Comparison of ENCODE assay signal across 23 mouse cellular contexts in genomic region chr7:4126992-4127785, GRCm38 (mm10). TPM values are rescaled to one million over a fixed set of nuclear protein-coding genes. Genes with fewer than 3 reads are reported as not detected.
DNase-seq lines count a peak whose midpoint lies in the region; ATAC-seq and TF ChIP-seq lines count a peak whose summit lies in the region.
"Had no signal": no experiment of that assay in that cellular context is flagged by ENCODE, and none has a peak within 500 bp of the region (broad histone marks: within the 10 kb centered on the region; RNA-seq: fewer than 3 reads in every experiment).

No protein-coding gene starts in this region.

- 85% methylated on average over 11 of the region's 11 CpGs for WGBS in hindbrain, embryonic 13.5 days
- 86% methylated on average over 11 of the region's 11 CpGs for WGBS in hindbrain, embryonic 12.5 days

- no peak overlapping the region for H3K4me2 ChIP-seq in hindbrain, embryonic 13.5 days
- no peak overlapping the region for H3K4me2 ChIP-seq in hindbrain, embryonic 12.5 days (replicated peaks)
- H3K4me2 ChIP-seq: limb, embryonic 12.5 days; liver, embryonic 12.5 days; neural tube, embryonic 12.5 days had no signal

- H3K9me3 ChIP-seq in hindbrain, embryonic 13.5 days = no peaks in the 10 kb centered on the region
- no peaks in the 10 kb centered on the region for H3K9me3 ChIP-seq in hindbrain, embryonic 12.5 days (replicated peaks)
- H3K9me3 ChIP-seq: heart, embryonic 10.5 days; limb, embryonic 12.5 days; liver, embryonic 12.5 days; neural tube, embryonic 12.5 days had no signal

- peak overlapping the region; percentile 83 for H3K27ac ChIP-seq in hindbrain, embryonic 13.5 days
- H3K27ac ChIP-seq in hindbrain, embryonic 12.5 days = no peak overlapping the region
- peak overlapping the region; percentile 29; the same call in 1 of the 2 replicates for H3K27ac ChIP-seq in cortical plate, adult 2 months (ENCODE audit: insufficient read depth, low read length)
- H3K27ac ChIP-seq: heart, embryonic 10.5 days; kidney, postnatal 0 days; limb, embryonic 12.5 days; liver, embryonic 12.5 days; neural tube, embryonic 12.5 days had no signal

- no peak for ATAC-seq in hindbrain, embryonic 13.5 days (ENCODE audit: low FRiP score)
- no peak for ATAC-seq in hindbrain, embryonic 12.5 days (ENCODE audit: low FRiP score)
- ATAC-seq: CD4-positive, CD25-positive, alpha-beta regulatory T cell, adult 4 months; forebrain, embryonic 14.5 days; liver, embryonic 12.5 days had no signal

- peak; percentile 13 for DNase-seq in cerebellum, adult 8-10 months
- no peak for DNase-seq in cerebellum, adult 11 months
- peak; percentile 2 for DNase-seq in left cerebral cortex, postnatal 4 days
- DNase-seq in left cerebral cortex, adult 11 months (ENCODE audit: low spot score) = no peak
- DNase-seq: adrenal gland, postnatal 14 days; gastrocnemius, postnatal 25 days; kidney, adult 18-20 months; lung, adult 2 months; lung, postnatal 36 days; thymus, postnatal 25 days had no signal

- peaks cover 31% of the 10 kb centered on the region for H3K36me3 ChIP-seq in hindbrain, embryonic 13.5 days
- peaks cover 23% of the 10 kb centered on the region for H3K36me3 ChIP-seq in hindbrain, embryonic 12.5 days
- H3K36me3 ChIP-seq: heart, embryonic 10.5 days; limb, embryonic 12.5 days; liver, embryonic 12.5 days had no signal

- TF ChIP-seq POLR2A in cortical plate, adult 2 months (IDR thresholded peaks at IDR 0.05; ENCODE audit: extremely low read depth, insufficient read depth, low read length) = no peak; the same call in 1 of the 2 replicates

- no peak overlapping the region for H3K9ac ChIP-seq in hindbrain, embryonic 13.5 days
- H3K9ac ChIP-seq in hindbrain, embryonic 12.5 days = no peak overlapping the region
- H3K9ac ChIP-seq: limb, embryonic 12.5 days; liver, embryonic 12.5 days; neural tube, embryonic 12.5 days had no signal

- no peak for TF ChIP-seq CTCF in cortical plate, adult 2 months (IDR thresholded peaks at IDR 0.05; ENCODE audit: extremely low read depth, insufficient read depth, low read length)

- no peak overlapping the region for H3K4me3 ChIP-seq in hindbrain, embryonic 13.5 days
- H3K4me3 ChIP-seq in hindbrain, embryonic 12.5 days = no peak overlapping the region
- no peak overlapping the region for H3K4me3 ChIP-seq in cortical plate, adult 2 months (ENCODE audit: insufficient read depth, low read length)
- H3K4me3 ChIP-seq: heart, embryonic 10.5 days; limb, embryonic 12.5 days; liver, embryonic 12.5 days; neural tube, embryonic 12.5 days had no signal

- intact Hi-C loops in left cerebral cortex, postnatal 4 days (cut with DNase I) = no loop called here

- no peaks in the 10 kb centered on the region for H3K27me3 ChIP-seq in hindbrain, embryonic 13.5 days
- no peaks in the 10 kb centered on the region for H3K27me3 ChIP-seq in hindbrain, embryonic 12.5 days
- H3K27me3 ChIP-seq: neural tube, embryonic 12.5 days had no signal

- peaks cover 72% of the 10 kb centered on the region for H3K4me1 ChIP-seq in hindbrain, embryonic 13.5 days (replicated peaks)
- H3K4me1 ChIP-seq in hindbrain, embryonic 12.5 days = peaks cover 47% of the 10 kb centered on the region
- peaks cover 19% of the 10 kb centered on the region for H3K4me1 ChIP-seq in cortical plate, adult 2 months (ENCODE audit: control insufficient read depth, insufficient read depth, low read length)

RNA-seq across cellular contexts. Expression of gene Ttyh1, which starts 8.0 kb away (rescaled TPM):
- polyA plus RNA-seq in hindbrain, embryonic 13.5 days (2015; fragmentation: Nextera tagmentation; extraction: Ambion mirVana) = 132 and 138 TPM in 2 replicates
- polyA plus RNA-seq in hindbrain, embryonic 12.5 days (2016; fragmentation: Nextera tagmentation; extraction: Ambion mirVana) = 108 and 110 TPM in 2 replicates
- total RNA-seq in left cerebral cortex, postnatal 4 days (2021) = 100 to 1,000 TPM; 292 to 311 TPM
- 817 and 841 TPM in 2 replicates for polyA plus RNA-seq in cortical plate, adult 2 months (2012; rRNA removed)
- total RNA-seq: megakaryocyte-erythroid progenitor cell, adult 5-6 weeks; monocyte, adult 5-6 weeks had no signal

RNA-seq across cellular contexts. Expression of gene Leng8, which starts 9.7 kb away (rescaled TPM):
- 77.0 and 79.4 TPM in 2 replicates for polyA plus RNA-seq in hindbrain, embryonic 13.5 days (2015; fragmentation: Nextera tagmentation; extraction: Ambion mirVana)
- 115 and 118 TPM in 2 replicates for polyA plus RNA-seq in hindbrain, embryonic 12.5 days (2016; fragmentation: Nextera tagmentation; extraction: Ambion mirVana)
- total RNA-seq in left cerebral cortex, postnatal 4 days (2021) = 100 to 1,000 TPM; 167 to 177 TPM
- polyA plus RNA-seq in cortical plate, adult 2 months (2012; rRNA removed) = 481 and 484 TPM in 2 replicates

RNA-seq across cellular contexts. Expression of gene Leng9, which starts 23.0 kb away (rescaled TPM):
- polyA plus RNA-seq in hindbrain, embryonic 13.5 days (2015; fragmentation: Nextera tagmentation; extraction: Ambion mirVana) = 4.7 TPM in 2 replicates
- 3.6 and 4.3 TPM in 2 replicates for polyA plus RNA-seq in hindbrain, embryonic 12.5 days (2016; fragmentation: Nextera tagmentation; extraction: Ambion mirVana)
- 1 to 10 TPM; 5.3 to 5.5 TPM for total RNA-seq in left cerebral cortex, postnatal 4 days (2021)
- 8.4 and 8.5 TPM in 2 replicates for polyA plus RNA-seq in cortical plate, adult 2 months (2012; rRNA removed)

RNA-seq across cellular contexts. Expression of gene Cdc42ep5, which starts 37.5 kb away (rescaled TPM):
- polyA plus RNA-seq in hindbrain, embryonic 13.5 days (2015; fragmentation: Nextera tagmentation; extraction: Ambion mirVana) = 8.4 and 10.1 TPM in 2 replicates
- polyA plus RNA-seq in hindbrain, embryonic 12.5 days (2016; fragmentation: Nextera tagmentation; extraction: Ambion mirVana) = 24.2 and 25.7 TPM in 2 replicates
- 1 to 10 TPM; 3.0 to 4.0 TPM for total RNA-seq in left cerebral cortex, postnatal 4 days (2021)
- 3.7 and 4.8 TPM in 2 replicates for polyA plus RNA-seq in cortical plate, adult 2 months (2012; rRNA removed)
- total RNA-seq: megakaryocyte-erythroid progenitor cell, adult 5-6 weeks; MEL; monocyte, adult 5-6 weeks had no signal
- polyA plus RNA-seq: CD4-positive, CD25-positive, alpha-beta regulatory T cell, adult 4 months had no signal

Comparison
In these comparisons a context has a peak if more than half of its experiments do, and no peak if none do; other contexts are left out.
1. DNase-seq: peak in cerebellum, adult 8-10 months (single experiment) and left cerebral cortex, postnatal 4 days (single experiment); none in cerebellum, adult 11 months (single experiment) and left cerebral cortex, adult 11 months (single experiment).